Mouse (Mus musculus): ENCODE data around the gene Ccl1. TPM values are rescaled to one million over a fixed set of nuclear protein-coding genes. Genes with fewer than 3 reads are reported as not detected.

Ccl1 gene
- total and polyA plus RNA-seq, 3 experiments = 95.3 to 153 (median 133) TPM

DNA sequence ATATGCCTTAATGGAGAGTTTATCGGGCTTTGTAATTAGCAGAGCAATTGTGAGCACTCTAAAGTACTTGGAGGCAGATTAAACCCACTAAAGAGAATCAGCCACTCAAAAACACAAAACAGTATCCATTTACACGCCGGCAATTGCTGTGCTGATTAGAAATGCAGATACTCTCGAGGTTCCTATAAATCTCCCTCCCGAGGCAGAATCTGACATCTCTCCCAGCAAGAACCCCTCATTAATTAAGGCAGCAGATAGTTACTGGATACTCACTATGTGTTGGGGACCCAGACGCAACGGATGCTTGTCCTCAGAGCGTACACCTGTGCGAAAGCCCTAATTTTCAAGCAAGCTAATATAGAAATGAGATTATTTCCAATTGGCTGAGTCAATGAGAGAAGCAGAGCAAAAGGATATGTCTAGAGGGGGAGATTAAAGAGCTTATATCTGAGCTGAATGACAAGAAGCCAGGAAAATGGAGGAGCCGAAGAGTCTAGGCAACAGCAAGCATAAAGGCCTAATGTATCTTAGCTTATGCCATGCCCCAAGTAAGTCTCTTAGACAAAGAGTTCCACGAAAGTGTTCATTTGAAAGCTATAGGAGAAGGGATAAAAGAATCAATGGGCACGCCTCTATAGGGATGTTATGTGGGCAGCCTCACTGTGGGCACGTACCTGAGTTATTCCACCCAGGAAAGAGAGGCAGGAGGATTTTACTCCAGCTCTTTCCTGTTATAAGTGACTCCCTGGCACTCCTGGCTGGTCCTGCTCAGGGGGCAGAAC, 115.5 kb downstream of the Ccl1 start:
- H3K9ac ChIP-seq (ENCODE audit: insufficient read depth, low read depth) = no peak overlapping the region
- peaks cover 17 to 59% of the 10 kb centered on the region in 2 experiments for H3K4me1 ChIP-seq (ENCODE audit: control insufficient read depth in 1 of 2, insufficient read depth in 2 of 2)
- H3K4me3 ChIP-seq (replicated peaks in 1 of 3; ENCODE audit: low read depth in 2 of 3, low read length in 2 of 3, poor library complexity in 1 of 3) = no peak overlapping the region
- no peaks in the 10 kb centered on the region for H3K27me3 ChIP-seq (replicated peaks)
- no peak for DNase-seq (ENCODE audit: extremely low read depth)
- H3K36me3 ChIP-seq (replicated peaks in 1 of 2; ENCODE audit: control insufficient read depth in 1 of 2, insufficient read depth in 1 of 2, low read length in 1 of 2) = no peaks in the 10 kb centered on the region
- in situ Hi-C loops (cut with MboI; ENCODE audit: low pct_ligation_motif_present, low pct_unique_long_range_greater_than_20kb, low sequenced_read_pairs) (loop anchor here (25.0 kb wide), 1 partner anchor 553 kb away; no protein-coding TSS in a partner anchor), dilution Hi-C loops (cut with MboI; ENCODE audit: extremely low pct_ligation_motif_present, extremely low pct_unique_long_range_greater_than_20kb, low sequenced_read_pairs) (no loop called here)
- H3K9me3 ChIP-seq (replicated peaks; ENCODE audit: low read length) = no peaks in the 10 kb centered on the region
- H3K27ac ChIP-seq (ENCODE audit: insufficient read depth, low read depth) = no peak overlapping the region
- H3K79me2 ChIP-seq (replicated peaks; ENCODE audit: control insufficient read depth, extremely low read depth, insufficient read depth, poor library complexity, severe bottlenecking) = no peaks in the 10 kb centered on the region
- no peak overlapping the region for H3K4me2 ChIP-seq (ENCODE audit: insufficient read depth, low read depth, poor library complexity, severe bottlenecking)
- TF ChIP-seq PAX5 (IDR thresholded peaks at IDR 0.05; ENCODE audit: low read length) = no peak

DNA sequence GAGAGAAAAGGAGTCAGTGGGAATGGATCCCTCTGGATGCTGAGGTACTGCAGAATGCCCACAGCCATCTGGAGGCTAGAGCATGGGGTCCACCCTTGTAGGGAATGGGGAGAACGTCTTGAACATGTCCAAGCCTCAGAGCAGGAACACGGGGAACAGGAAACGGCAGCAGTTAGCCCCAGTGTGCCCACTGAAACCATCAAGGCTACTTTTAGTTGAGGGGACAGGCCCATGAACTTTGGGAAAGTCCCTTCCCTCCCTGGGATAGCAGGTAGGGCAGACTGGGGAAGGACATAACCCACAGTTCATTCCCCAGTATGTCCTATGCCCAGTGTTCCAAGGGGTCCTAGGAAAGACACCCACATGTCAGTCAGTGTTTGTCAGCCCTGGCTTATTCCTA, 119.8 kb downstream of the Ccl1 start:
- DNase-seq (ENCODE audit: extremely low read depth) = no peak
- TF ChIP-seq IRF4 (IDR thresholded peaks at IDR 0.05; ENCODE audit: low read depth, low read length) = peak; percentile 69
- peak; percentile 78 for TF ChIP-seq EP300 (IDR thresholded peaks at IDR 0.05; ENCODE audit: low read length)
- peak; percentile 88 for TF ChIP-seq MEF2A (IDR thresholded peaks at IDR 0.05; ENCODE audit: borderline replicate concordance, low read depth, low read length)
- 0 out of 2 replicates have a peak, but pooled peaks have one; percentile 48 for TF ChIP-seq CHD2 (IDR thresholded peaks at IDR 0.05; ENCODE audit: low read length)
- no peak for TF ChIP-seq ZKSCAN1 (IDR thresholded peaks at IDR 0.05; ENCODE audit: borderline replicate concordance, low read depth, low read length)
- TF ChIP-seq SMC3 (IDR thresholded peaks at IDR 0.05; ENCODE audit: low read depth, low read length) = no peak
- TF ChIP-seq BHLHE40 (IDR thresholded peaks at IDR 0.05; ENCODE audit: low read depth, low read length) = peak; percentile 49; the same call in 1 of the 2 replicates
- TF ChIP-seq ETS1 (conservative IDR thresholded peaks at IDR 0.05; ENCODE audit: low read depth, low read length) = peak; percentile 26; the same call in 1 of the 2 replicates
- TF ChIP-seq TCF12 (IDR thresholded peaks at IDR 0.05; ENCODE audit: low read depth, low read length) = peak; percentile 74; the same call in 1 of the 2 replicates
- no peak for TF ChIP-seq TBP (conservative IDR thresholded peaks at IDR 0.05; ENCODE audit: low read depth, low read length)
- dilution Hi-C loops (cut with MboI; ENCODE audit: extremely low pct_ligation_motif_present, extremely low pct_unique_long_range_greater_than_20kb, low sequenced_read_pairs) (no loop called here), in situ Hi-C loops (cut with MboI; ENCODE audit: low pct_ligation_motif_present, low pct_unique_long_range_greater_than_20kb, low sequenced_read_pairs) (loop anchor here (25.0 kb wide), 1 partner anchor 548 kb away; no protein-coding TSS in a partner anchor)
- Histone ChIP-seq H3K9me3 (replicated peaks; ENCODE audit: low read length) (no peaks in the 10 kb centered on the region), H3K27me3 (replicated peaks) (no peaks in the 10 kb centered on the region), H3K36me3 (replicated peaks in 1 of 2; ENCODE audit: control insufficient read depth in 1 of 2, insufficient read depth in 1 of 2, low read length in 1 of 2) (no peaks in the 10 kb centered on the region), H3K4me1 (ENCODE audit: control insufficient read depth in 1 of 2, insufficient read depth in 2 of 2) (peaks cover 39 to 86% of the 10 kb centered on the region in 2 experiments), H3K4me3 (replicated peaks in 1 of 3; ENCODE audit: low read depth in 2 of 3, low read length in 2 of 3, poor library complexity in 1 of 3) (no peak overlapping the region), H3K27ac (ENCODE audit: insufficient read depth, low read depth) (no peak overlapping the region), H3K4me2 (ENCODE audit: insufficient read depth, low read depth, poor library complexity, severe bottlenecking) (peak overlapping the region; percentile 18; the same call in 1 of the 2 replicates), H3K79me2 (replicated peaks; ENCODE audit: control insufficient read depth, extremely low read depth, insufficient read depth, poor library complexity, severe bottlenecking) (no peaks in the 10 kb centered on the region), H3K9ac (ENCODE audit: insufficient read depth, low read depth) (no peak overlapping the region)

Measured in CH12.LX (cell line).